Mouse (Mus musculus): Measurements from ENCODE around the gene 9130019O22Rik.

9130019O22Rik gene

DNA sequence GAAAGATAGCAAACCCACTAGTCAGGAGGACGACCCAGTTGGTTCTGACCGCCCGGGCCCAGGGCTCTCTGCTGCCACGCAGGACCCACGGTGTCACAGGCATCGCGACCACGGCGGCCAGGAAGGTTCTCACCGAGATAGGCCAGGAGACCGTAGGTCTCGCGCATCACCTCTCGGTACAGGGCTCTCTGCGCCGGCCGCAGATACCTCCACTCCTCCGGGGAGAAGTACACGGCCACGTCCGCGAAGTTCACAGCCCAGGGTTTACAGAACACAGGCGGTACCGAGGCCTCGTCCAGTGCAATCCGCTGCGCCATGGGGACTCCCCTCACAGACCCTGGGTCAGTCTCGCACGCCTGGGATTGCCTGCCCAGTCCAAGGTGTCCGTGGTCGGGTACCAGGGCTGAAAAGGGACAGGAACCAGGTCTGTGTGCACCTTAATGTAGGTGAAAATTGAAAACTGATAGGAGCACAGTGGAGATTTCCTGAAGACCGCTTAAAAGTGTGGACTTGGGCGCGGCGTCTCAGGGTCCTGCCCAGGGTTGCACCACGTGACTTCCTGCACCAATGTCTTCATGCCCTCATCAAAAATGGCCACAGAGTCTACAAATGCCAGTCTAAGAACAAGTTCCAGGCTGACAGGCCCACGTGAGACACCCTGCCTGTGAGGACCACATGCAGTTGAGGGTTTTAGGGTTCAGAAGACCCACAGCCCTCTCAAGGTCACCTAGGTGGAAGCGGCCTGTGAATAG is at the start of gene 9130019O22Rik:
Gene 9130019O22Rik, minus strand, starts transcription at position 526 of the 752 bp plus-strand sequence.
- WGBS, result 7% methylated on average over 38 of the region's 38 CpGs

DNA sequence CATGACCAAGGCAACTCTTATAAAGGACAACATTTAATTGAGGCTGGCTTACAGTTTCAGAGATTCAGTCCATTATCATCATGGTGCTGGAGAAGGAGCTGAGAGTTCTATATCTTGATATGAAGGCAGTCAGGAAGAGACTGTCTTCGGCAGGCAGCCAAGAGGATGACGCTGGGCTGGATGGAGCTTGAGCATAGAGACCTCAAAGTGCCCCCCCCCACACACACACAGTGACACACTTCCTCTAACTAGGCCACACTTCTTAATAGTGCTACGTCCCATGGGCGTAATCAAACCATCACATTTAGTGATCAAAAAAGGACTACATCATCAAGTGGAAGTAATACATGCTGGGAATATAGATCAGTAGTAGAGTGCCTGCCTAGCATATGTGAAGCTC is 48.2 kb upstream of the 9130019O22Rik start:
- WGBS, result 86% methylated on average over 4 of the region's 4 CpGs

DNA sequence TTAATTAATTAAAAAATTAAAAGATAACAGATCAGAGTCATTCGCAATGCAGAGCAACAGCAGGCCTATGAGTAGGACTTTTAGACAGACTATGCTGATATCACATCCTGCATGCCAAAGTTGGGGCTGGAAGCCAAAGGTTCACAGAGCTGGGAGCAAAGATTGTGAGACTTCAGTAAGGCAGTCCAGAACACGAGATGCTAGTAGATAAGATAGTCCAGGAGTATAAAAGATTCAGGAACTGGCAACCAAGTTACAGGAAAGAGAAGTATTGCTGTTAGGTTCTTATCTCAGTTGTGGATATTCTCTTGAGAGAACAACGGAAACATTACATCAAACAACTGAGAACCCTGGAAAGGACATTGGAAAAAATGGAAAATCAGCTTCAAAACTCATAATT is 39.4 kb upstream of the 9130019O22Rik start:
- 61% methylated on average over 3 of the region's 3 CpGs for WGBS

DNA sequence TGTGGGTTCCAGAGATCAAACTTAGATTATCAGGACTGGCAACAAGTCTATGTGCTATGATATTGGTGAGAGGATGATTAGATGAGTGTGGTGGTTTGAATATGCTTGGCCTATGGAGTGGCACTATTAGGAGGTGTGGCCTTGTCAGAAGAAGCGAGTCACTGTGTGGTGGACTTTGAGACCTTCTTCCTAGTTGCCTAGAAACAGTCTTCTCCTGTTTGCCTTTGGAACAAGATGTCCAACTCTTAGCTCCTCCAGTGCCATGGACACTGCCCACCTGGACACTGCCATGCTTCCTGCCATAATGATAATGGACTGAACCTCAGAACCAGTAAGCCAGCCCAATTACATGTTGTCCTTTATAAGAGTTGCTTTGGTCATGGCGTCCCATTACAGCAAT is 38.9 kb upstream of the 9130019O22Rik start:
- 83% methylated on average over 2 of the region's 2 CpGs for WGBS

DNA sequence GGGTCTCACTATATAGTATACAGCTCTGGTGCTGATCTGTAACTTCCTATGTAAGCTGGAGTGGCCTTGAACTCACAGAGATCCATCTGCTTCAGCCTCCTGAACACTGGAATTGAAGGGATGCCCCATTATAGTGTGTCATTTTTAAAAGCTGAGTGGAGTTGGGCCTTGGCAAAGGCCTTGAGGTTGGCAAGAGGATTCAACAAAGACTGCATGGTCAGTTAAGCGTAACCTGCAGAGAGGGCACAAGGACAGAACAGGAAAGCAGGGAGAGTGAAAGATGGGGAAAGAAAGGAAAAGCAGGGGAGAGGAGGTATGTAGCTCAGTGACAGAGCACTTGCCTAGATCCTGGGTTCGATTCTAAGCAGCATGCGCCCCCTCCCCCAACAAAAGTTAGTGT is 38.3 kb upstream of the 9130019O22Rik start:
- 87% methylated on average over 3 of the region's 3 CpGs for WGBS

DNA sequence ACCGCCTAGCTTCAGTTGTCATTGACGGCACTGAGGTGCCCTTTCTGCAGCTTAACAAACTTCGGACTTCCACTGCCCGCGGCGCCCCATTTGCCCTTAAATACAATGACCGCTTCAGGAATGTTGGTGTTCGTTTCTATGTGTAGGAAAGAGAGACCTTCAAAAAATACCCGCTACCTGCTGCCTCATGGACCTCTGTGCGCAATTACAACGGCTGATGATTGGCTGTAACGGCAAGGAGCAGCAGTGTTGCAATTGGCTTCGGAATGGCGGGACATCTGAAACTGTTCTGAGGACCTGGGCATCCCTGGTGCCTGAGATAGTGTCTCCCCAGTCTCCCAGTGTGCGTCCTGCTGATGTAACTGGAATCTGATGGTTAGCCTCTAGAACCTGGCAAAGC is 35.3 kb upstream of the 9130019O22Rik start:
- WGBS, result 2% methylated on average over 15 of the region's 15 CpGs

DNA sequence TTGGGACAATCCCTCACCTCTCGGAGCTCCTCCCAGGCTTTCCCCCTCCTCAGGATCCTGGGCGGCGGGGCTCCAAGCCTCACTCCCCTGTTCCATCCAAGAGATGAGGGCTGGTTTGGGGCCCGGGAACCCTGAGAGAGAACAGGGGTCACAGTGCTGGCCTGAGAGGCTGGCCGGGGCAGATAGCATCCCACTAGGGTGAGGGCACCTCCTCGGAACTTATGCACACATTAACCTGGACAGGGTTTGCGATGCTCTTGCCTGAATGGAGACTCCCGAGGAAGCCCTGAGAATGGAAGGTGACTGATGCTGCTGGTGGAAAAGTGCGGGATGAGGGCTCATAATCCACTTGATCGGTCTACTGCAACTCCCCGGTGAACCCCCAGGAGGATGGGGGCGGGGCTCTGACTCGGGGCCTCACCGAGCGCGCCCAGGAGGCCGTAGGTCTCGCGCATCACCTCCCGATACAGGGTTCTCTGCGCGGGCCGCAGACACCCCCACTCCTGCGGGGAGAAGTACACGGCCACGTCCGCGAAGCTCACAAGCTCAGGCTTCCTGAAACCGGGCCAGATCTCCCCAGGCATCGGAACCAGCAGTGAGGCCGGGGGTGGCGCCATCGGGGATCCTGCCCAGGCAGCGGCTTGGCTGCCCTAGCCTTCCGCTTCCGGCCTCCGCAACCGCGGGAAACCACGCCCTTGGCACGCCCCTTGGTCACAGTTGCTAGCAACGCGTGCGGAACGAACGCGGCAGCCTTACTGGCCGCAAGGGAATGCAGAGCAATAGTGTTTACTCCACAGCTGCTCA is 34.6 kb upstream of the 9130019O22Rik start, which contains the start of gene Zfp688:
Gene Zfp688, minus strand, starts transcription at position 681 of the 804 bp plus-strand sequence.
- WGBS, result 2% methylated on average over 48 of the region's 48 CpGs

DNA sequence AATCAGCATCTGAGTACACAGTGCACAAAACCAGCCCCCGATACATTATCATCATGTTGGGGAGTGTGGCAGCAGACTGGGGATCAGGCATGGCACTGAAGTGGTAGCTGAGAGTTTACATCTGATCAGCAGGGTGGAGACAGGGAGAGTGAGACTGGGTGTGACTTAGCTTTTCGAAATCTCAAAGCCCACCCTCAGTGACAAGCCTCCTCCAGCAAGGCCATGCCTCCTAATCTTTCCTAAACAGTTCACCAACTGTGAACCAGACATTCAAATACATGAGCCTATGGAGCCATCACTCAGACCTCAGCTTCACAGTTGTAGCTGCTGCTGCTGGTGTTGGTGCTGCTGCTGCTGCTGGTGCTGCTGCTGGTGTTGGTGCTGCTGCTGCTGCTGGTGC is 24.5 kb upstream of the 9130019O22Rik start:
- 77% methylated on average over 2 of the region's 2 CpGs for WGBS

DNA sequence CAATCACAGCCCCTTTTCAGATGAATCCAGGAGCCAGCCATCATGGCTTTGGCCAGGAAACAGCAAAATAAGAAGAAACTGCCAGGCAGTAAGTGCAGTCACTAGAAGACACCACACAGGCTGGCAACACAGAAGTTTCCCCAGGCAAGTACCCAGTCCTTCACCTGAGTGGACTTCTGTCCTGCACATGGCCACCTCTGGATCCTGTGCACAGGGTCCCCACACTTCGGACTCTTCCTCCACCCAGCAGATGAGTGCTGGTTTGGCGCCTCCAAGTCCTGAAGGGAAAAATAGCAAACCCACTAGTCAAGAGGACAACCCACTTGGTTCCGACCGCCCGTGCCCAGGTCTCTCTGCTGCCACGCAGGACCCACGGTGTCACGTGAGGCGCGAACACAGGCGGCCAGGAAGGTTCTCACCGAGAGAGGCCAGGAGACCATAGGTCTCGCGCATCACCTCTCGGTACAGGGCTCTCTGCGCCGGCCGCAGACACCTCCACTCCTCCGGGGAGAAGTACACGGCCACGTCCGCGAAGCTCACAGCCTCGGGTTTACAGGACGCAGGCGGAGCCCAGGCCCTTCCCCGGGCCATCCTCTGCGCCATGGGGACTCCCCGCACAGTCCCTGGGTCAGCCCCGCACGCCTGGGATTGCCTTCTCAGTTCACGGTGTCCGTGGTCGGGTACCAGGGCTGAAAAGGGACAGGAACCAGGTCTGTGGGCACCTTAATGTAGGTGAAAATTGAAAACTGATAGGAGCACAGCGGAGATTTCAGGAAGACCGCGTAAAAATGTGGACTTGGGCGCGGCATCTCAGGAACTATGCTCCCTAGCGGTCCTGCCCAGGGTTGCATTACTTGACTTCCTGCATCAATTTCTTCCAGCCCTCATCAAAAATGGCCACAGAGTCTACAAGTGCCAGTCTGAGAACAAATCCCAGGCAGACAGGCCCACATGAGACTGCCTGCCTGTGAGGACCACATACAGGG is 19.3 kb upstream of the 9130019O22Rik start, which contains the start of gene Zfp764:
Gene Zfp764, minus strand, starts transcription at position 821 of the 986 bp plus-strand sequence.
- 4% methylated on average over 40 of the region's 40 CpGs for WGBS

DNA sequence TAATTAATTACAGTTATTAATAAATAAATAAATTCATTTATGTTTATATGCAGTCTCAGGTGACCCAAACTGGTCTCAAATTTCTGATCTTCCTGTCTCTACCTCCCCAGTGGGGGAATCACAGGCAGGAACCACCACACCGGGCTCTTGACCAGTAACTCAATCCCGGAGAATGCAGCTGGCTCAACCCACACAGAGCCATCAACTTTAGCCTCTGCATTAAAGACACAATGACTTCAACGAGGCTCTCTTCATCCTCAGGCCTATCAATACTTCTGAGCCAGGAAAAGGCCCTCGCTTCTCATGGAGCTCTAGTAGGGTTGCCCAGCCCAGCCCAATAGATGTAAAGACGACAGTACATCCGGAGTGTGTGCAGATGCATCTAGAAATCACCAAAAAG is 17.1 kb upstream of the 9130019O22Rik start:
- 97% methylated on average over 6 of the region's 6 CpGs for WGBS

DNA sequence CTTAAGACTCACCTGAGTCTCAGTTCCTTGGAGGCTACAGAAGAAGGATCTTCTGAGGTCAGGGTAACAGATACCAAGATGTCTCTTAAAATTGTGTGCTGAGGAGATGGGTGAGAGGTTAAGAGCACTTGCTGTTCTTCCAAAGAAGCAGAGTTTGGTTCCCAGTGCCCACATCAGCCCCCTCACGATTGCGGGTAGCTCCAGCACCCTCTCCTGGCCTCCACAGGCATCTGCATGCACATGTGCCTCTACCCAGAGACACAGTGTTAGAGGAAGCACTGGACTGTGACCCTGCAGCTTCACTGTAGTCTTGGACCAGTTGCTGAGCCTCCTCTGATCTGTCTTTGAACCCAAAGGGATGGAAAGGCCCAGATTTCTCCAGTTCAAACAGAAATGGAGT is 16.0 kb upstream of the 9130019O22Rik start:
- WGBS, result 70% methylated on average over 2 of the region's 2 CpGs

DNA sequence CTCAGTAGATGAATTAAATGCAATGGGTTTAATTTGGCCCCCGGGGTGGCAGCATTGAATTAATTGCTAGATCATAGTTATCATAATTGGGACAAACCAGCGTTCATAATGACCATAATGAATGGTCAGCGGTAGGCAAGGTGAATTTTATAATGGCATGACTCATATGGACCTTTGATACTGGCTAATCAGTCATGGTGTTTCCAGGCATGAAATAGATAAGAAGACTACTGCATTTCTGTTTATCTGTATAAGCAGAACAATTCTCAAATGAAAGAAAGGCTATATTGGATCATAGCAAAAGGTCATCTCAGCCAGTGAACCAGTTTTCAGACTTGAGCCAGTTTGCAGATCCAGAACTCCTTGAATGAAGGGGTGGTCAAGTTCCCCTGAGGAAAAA is 13.4 kb upstream of the 9130019O22Rik start:
- WGBS, result 69% methylated on average over 3 of the region's 3 CpGs

DNA sequence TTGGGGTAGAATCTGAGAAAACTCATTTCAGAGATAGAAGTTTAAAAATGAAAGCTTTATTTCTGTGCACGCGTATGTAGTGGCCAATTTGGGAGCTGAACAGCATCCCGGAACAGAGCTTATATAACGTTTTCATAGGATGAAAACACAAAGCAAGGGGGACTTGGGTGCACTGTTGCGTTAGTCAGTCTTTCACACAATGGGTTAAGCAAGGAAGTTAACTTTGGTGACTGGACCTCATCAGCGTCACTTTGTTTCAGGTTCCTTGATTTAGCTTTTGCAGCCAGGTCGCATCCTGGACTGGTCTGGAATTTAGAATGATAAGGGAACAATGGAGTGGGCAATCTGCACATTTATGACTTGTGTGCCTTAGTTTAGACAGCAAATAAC is 7.0 kb upstream of the 9130019O22Rik start:
- WGBS, result 9% methylated on average over 7 of the region's 7 CpGs

DNA sequence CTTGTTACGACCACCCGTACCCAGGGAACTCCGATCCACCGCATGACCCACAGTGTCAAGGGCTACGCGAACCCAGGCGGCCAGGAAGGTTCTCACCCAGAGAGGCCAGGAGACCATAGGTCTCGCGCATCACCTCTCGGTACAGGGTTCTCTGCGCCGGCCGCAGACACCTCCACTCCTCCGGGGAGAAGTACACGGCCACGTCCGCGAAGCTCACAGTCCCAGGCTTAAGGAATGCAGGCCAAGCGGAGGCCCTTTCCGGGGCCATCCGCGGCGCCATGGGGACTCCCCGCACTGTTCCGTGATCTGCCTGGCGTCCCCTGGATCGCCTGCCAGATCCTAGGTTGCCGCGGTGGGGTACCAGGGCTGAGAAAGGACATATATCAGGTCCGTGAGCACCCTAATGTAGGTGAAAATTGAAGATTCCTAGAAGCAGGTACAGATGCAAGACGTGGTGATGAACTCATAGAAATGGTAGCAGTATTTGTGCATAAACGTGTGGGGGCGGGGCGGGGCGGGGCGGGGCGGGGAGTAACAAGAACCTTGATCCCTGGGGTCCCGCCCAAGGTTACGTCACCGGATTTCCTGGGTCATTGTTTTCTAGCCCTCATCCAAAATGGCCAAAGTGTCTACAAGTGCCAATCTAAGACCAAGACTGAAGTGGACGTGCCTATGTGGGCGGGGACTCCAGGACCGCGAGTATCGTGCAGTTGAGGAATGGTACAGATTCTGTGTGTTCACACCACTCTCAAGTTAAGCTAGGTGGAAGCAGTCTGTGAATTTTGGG is 6.4 kb upstream of the 9130019O22Rik start, which contains the start of gene E430018J23Rik:
Gene E430018J23Rik, minus strand, starts transcription at position 473 of the 787 bp plus-strand sequence.
- WGBS, result under 1% methylated on average over 45 of the region's 45 CpGs

DNA sequence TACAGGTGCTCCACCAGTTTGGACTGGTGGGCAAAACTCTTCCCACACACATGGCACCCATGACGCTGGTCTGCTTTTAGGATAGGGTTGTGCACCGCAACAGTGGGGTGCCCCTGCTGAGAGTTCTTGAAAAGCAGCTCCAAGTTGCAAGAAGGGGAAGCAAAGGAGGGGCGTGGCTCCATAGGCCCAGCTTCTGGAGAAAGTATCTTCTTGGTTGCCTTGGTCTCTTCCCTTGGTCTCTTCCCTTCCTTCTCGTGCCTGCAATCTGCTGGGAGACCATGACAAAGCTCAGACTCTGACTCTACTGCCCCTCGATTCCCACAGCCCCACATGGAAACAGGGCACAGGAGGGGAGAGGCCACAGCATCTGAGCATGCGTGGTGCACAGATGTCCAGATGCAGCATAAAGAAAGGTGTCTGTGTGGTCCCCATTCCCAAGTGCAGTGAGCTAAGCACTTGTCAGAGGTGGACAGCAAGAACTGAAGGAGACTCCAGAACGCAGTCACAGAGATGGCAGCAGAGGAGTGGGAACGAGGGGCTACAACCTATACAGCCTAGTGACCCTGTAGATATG is 5.4 kb upstream of the 9130019O22Rik start:
- WGBS, result 81% methylated on average over 8 of the region's 8 CpGs

DNA sequence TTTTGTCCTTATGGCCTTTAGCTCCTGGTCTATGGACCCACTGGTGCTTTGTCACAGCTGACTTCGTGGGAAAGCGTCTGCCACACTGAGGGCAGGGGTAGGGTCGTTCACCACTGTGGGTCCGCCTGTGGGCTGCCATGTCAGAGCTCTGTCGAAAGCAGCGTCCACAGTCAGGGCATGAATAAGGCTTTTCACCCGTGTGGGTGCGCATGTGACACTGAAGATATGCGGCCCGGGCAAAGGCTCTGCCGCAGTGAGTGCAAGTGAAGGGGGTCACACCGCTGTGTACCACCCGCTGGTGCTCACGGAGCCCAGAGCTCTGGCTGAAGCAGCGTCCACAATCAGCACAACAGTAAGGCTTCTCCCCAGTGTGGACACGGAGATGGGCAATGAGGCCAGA is 4.6 kb upstream of the 9130019O22Rik start:
- WGBS, result 96% methylated on average over 16 of the region's 16 CpGs

DNA sequence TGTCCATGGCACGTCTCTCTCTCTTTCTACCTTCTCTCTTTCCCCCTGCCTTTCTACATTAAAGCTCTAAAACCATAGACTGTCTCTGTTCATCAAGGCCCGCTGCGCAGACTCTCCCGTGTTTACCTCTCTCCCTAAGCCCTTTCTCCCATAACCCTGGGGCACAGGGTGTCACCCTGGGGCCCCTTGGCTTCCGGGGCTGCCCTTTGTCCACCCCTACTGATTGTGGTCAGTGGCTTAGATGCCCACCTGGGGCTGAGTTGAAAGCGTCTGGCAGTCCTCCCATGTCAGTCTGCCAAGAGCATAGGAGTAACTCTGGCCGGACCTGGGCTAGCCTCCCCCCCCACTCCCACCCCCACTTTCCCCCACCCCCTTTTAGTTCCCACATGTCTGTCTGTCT is 3.3 kb upstream of the 9130019O22Rik start:
- WGBS, result 76% methylated on average over 7 of the region's 7 CpGs

DNA sequence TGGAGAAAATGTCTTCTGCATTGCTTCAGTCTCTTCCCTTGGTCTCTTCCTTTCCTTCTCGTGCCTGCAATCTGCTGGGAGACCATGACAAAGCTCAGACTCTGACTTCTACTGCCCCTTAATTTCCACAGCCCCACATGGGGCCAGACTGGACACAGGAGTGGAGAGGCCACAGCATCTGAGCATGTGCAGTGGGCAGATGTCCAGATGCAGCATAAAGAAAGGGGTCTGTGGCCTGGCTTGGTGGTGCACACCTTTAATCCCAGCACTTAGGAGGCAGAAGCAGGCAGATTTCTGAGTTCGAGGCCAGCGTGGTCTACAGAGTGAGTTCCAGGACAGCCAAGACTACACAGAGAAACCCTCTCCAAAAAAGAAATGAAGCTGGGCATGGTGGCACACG is 1.4 kb downstream of the 9130019O22Rik start:
- 93% methylated on average over 4 of the region's 4 CpGs for WGBS

DNA sequence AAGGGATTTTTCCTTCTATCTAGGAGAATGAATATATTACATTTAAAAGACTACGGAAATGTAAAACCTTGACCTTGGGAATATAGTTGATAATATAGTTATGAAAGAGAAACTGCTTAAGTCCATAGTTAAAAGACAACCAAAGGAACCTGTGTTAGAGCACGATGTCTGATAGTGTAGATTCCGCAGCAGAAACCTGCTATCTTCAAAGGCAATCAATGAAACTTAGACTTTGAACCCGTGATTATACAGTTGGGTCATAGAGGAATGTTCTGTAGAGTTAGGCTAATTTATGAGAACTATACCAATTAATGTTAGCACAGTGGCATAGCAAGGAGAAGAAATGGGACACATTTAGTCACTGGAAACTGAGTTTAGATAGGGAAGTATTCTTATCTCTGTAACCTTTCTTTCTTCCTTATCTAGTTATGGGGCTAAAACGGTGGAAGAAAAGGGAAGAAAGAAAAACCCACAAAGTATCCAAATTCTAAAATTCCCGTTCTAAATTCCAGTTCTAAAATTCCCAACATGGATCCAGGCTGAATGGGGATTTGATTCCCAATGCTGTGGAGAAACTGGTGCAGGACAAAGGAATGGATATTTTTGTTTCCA is 8.6 kb downstream of the 9130019O22Rik start:
- 79% methylated on average over 6 of the region's 6 CpGs for WGBS
